Mouse (Mus musculus): Measurements from ENCODE around the gene Foxn1. TPM values are rescaled to one million over a fixed set of nuclear protein-coding genes. Genes with fewer than 3 reads are reported as not detected.

Foxn1 gene
- polyA plus RNA-seq, 1 experiment from 2014 or later: not detected

GRCm38 (mm10) chr11:78408256-78409240 is 22.2 kb upstream of the Foxn1 start:
- Histone ChIP-seq H3K4me2 (ENCODE audit: low read depth, low read length, severe bottlenecking) (no peak overlapping the region), H3K27ac (ENCODE audit: low read depth, low read length) (no peak overlapping the region), H3K36me3 (ENCODE audit: control insufficient read depth, insufficient read depth, low read length) (no peaks in the 10 kb centered on the region), H3K27me3 (ENCODE audit: control insufficient read depth, insufficient read depth, low read length) (no peaks in the 10 kb centered on the region), H3K9ac (ENCODE audit: low read length) (no peak overlapping the region), H3K9me3 (ENCODE audit: control insufficient read depth, low read length) (no peaks in the 10 kb centered on the region), H3K4me1 (replicated peaks; ENCODE audit: control insufficient read depth, insufficient read depth, low read length) (no peaks in the 10 kb centered on the region), H3K4me3 (ENCODE audit: low read depth, low read length) (no peak overlapping the region)
- DNase-seq (ENCODE audit: low spot score) (no peak), ATAC-seq (replicated peaks; ENCODE audit: low FRiP score) (no peak)
- 84% methylated on average over 9 of the region's 9 CpGs for WGBS

GRCm38 (mm10) chr11:78402062-78402461 is 15.7 kb upstream of the Foxn1 start:
- 81% methylated on average over 6 of the region's 6 CpGs for WGBS
- ATAC-seq (replicated peaks; ENCODE audit: low FRiP score) (no peak), DNase-seq (ENCODE audit: low spot score) (no peak)
- Histone ChIP-seq H3K9me3 (ENCODE audit: control insufficient read depth, low read length) (no peaks in the 10 kb centered on the region), H3K4me2 (ENCODE audit: low read depth, low read length, severe bottlenecking) (no peak overlapping the region), H3K9ac (ENCODE audit: low read length) (no peak overlapping the region), H3K4me3 (ENCODE audit: low read depth, low read length) (no peak overlapping the region), H3K4me1 (replicated peaks; ENCODE audit: control insufficient read depth, insufficient read depth, low read length) (0 out of 2 replicates have a peak, but pooled peaks cover 2% of the 10 kb centered on the region), H3K36me3 (ENCODE audit: control insufficient read depth, insufficient read depth, low read length) (no peaks in the 10 kb centered on the region), H3K27me3 (ENCODE audit: control insufficient read depth, insufficient read depth, low read length) (no peaks in the 10 kb centered on the region), H3K27ac (ENCODE audit: low read depth, low read length) (no peak overlapping the region)

- 0 out of 2 replicates have a peak, but pooled peaks cover 2% of the 10 kb centered on the region for H3K4me1 ChIP-seq (replicated peaks; ENCODE audit: control insufficient read depth, insufficient read depth, low read length)
- no peak overlapping the region for H3K27ac ChIP-seq (ENCODE audit: low read depth, low read length)
- no peaks in the 10 kb centered on the region; the same call in 1 of the 2 replicates for H3K27me3 ChIP-seq (ENCODE audit: control insufficient read depth, insufficient read depth, low read length)
- no peak overlapping the region for H3K4me2 ChIP-seq (ENCODE audit: low read depth, low read length, severe bottlenecking)
- H3K4me3 ChIP-seq (ENCODE audit: low read depth, low read length): no peak overlapping the region
- H3K36me3 ChIP-seq (ENCODE audit: control insufficient read depth, insufficient read depth, low read length): no peaks in the 10 kb centered on the region
- H3K9me3 ChIP-seq (ENCODE audit: control insufficient read depth, low read length): no peaks in the 10 kb centered on the region
- H3K9ac ChIP-seq (ENCODE audit: low read length): no peak overlapping the region
- ATAC-seq (replicated peaks; ENCODE audit: low FRiP score) (no peak), DNase-seq (ENCODE audit: low spot score) (no peak)
- WGBS: 76% methylated on average over 3 of the region's 3 CpGs
These were observed 15.1 kb upstream of the Foxn1 start for GRCm38 (mm10) chr11:78401469-78401868.

GRCm38 (mm10) chr11:78400936-78401335 is 14.6 kb upstream of the Foxn1 start:
- 0 out of 2 replicates have a peak, but pooled peaks cover 2% of the 10 kb centered on the region for H3K4me1 ChIP-seq (replicated peaks; ENCODE audit: control insufficient read depth, insufficient read depth, low read length)
- H3K9ac ChIP-seq (ENCODE audit: low read length): no peak overlapping the region
- no peaks in the 10 kb centered on the region for H3K9me3 ChIP-seq (ENCODE audit: control insufficient read depth, low read length)
- ATAC-seq (replicated peaks; ENCODE audit: low FRiP score) (no peak), DNase-seq (ENCODE audit: low spot score) (no peak)
- no peaks in the 10 kb centered on the region for H3K36me3 ChIP-seq (ENCODE audit: control insufficient read depth, insufficient read depth, low read length)
- H3K4me2 ChIP-seq (ENCODE audit: low read depth, low read length, severe bottlenecking): no peak overlapping the region
- no peaks in the 10 kb centered on the region; the same call in 1 of the 2 replicates for H3K27me3 ChIP-seq (ENCODE audit: control insufficient read depth, insufficient read depth, low read length)
- no peak overlapping the region for H3K4me3 ChIP-seq (ENCODE audit: low read depth, low read length)
- H3K27ac ChIP-seq (ENCODE audit: low read depth, low read length): no peak overlapping the region
- WGBS: 65% methylated on average over 3 of the region's 3 CpGs

GRCm38 (mm10) chr11:78399680-78400079 is 13.3 kb upstream of the Foxn1 start:
- ATAC-seq (replicated peaks; ENCODE audit: low FRiP score) (no peak), DNase-seq (ENCODE audit: low spot score) (peak; percentile 80)
- Histone ChIP-seq H3K4me2 (ENCODE audit: low read depth, low read length, severe bottlenecking) (no peak overlapping the region), H3K9me3 (ENCODE audit: control insufficient read depth, low read length) (no peaks in the 10 kb centered on the region), H3K36me3 (ENCODE audit: control insufficient read depth, insufficient read depth, low read length) (no peaks in the 10 kb centered on the region), H3K27ac (ENCODE audit: low read depth, low read length) (no peak overlapping the region), H3K4me1 (replicated peaks; ENCODE audit: control insufficient read depth, insufficient read depth, low read length) (0 out of 2 replicates have a peak, but pooled peaks cover 2% of the 10 kb centered on the region), H3K4me3 (ENCODE audit: low read depth, low read length) (no peak overlapping the region), H3K9ac (ENCODE audit: low read length) (no peak overlapping the region), H3K27me3 (ENCODE audit: control insufficient read depth, insufficient read depth, low read length) (no peaks in the 10 kb centered on the region; the same call in 1 of the 2 replicates)
- WGBS: 21% methylated on average over 8 of the region's 8 CpGs

GRCm38 (mm10) chr11:78398212-78398611 is 11.9 kb upstream of the Foxn1 start:
- ATAC-seq (replicated peaks; ENCODE audit: low FRiP score) (no peak), DNase-seq (ENCODE audit: low spot score) (no peak)
- Histone ChIP-seq H3K9me3 (ENCODE audit: control insufficient read depth, low read length) (no peaks in the 10 kb centered on the region), H3K4me2 (ENCODE audit: low read depth, low read length, severe bottlenecking) (no peak overlapping the region), H3K27ac (ENCODE audit: low read depth, low read length) (no peak overlapping the region), H3K4me3 (ENCODE audit: low read depth, low read length) (no peak overlapping the region), H3K4me1 (replicated peaks; ENCODE audit: control insufficient read depth, insufficient read depth, low read length) (0 out of 2 replicates have a peak, but pooled peaks cover 2% of the 10 kb centered on the region), H3K9ac (ENCODE audit: low read length) (no peak overlapping the region), H3K27me3 (ENCODE audit: control insufficient read depth, insufficient read depth, low read length) (no peaks in the 10 kb centered on the region; the same call in 1 of the 2 replicates), H3K36me3 (ENCODE audit: control insufficient read depth, insufficient read depth, low read length) (no peaks in the 10 kb centered on the region)
- 80% methylated on average over 6 of the region's 6 CpGs for WGBS

GRCm38 (mm10) chr11:78397397-78397796 is 11.0 kb upstream of the Foxn1 start:
- H3K4me1 ChIP-seq (replicated peaks; ENCODE audit: control insufficient read depth, insufficient read depth, low read length): 0 out of 2 replicates have a peak, but pooled peaks cover 2% of the 10 kb centered on the region
- H3K9me3 ChIP-seq (ENCODE audit: control insufficient read depth, low read length): no peaks in the 10 kb centered on the region
- peak overlapping the region; percentile 14; the same call in 1 of the 2 replicates for H3K4me3 ChIP-seq (ENCODE audit: low read depth, low read length)
- H3K9ac ChIP-seq (ENCODE audit: low read length): peak overlapping the region; percentile 44; the same call in 1 of the 2 replicates
- no peak overlapping the region for H3K27ac ChIP-seq (ENCODE audit: low read depth, low read length)
- ATAC-seq (replicated peaks; ENCODE audit: low FRiP score) (no peak), DNase-seq (ENCODE audit: low spot score) (peak; percentile 88)
- 7% methylated on average over 18 of the region's 18 CpGs for WGBS
- no peaks in the 10 kb centered on the region for H3K36me3 ChIP-seq (ENCODE audit: control insufficient read depth, insufficient read depth, low read length)
- H3K4me2 ChIP-seq (ENCODE audit: low read depth, low read length, severe bottlenecking): peak overlapping the region; percentile 43
- no peaks in the 10 kb centered on the region; the same call in 1 of the 2 replicates for H3K27me3 ChIP-seq (ENCODE audit: control insufficient read depth, insufficient read depth, low read length)

- peak overlapping the region; percentile 14; the same call in 1 of the 2 replicates for H3K4me3 ChIP-seq (ENCODE audit: low read depth, low read length)
These were observed 10.6 kb upstream of the Foxn1 start for GRCm38 (mm10) chr11:78396950-78397349.

More at GRCm38 (mm10) chr11:78396950-78397349, 10.6 kb upstream of the Foxn1 start:
- H3K4me2 ChIP-seq (ENCODE audit: low read depth, low read length, severe bottlenecking): peak overlapping the region; percentile 43
- no peaks in the 10 kb centered on the region for H3K9me3 ChIP-seq (ENCODE audit: control insufficient read depth, low read length)
- H3K27ac ChIP-seq (ENCODE audit: low read depth, low read length): no peak overlapping the region
- WGBS: 46% methylated on average over 11 of the region's 11 CpGs
- 0 out of 2 replicates have a peak, but pooled peaks cover 2% of the 10 kb centered on the region for H3K4me1 ChIP-seq (replicated peaks; ENCODE audit: control insufficient read depth, insufficient read depth, low read length)
- no peaks in the 10 kb centered on the region; the same call in 1 of the 2 replicates for H3K27me3 ChIP-seq (ENCODE audit: control insufficient read depth, insufficient read depth, low read length)
- no peaks in the 10 kb centered on the region for H3K36me3 ChIP-seq (ENCODE audit: control insufficient read depth, insufficient read depth, low read length)
- peak overlapping the region; percentile 44; the same call in 1 of the 2 replicates for H3K9ac ChIP-seq (ENCODE audit: low read length)
- ATAC-seq (replicated peaks; ENCODE audit: low FRiP score) (no peak), DNase-seq (ENCODE audit: low spot score) (no peak)

Measured in forebrain, embryonic 11.5 days (tissue).